Comparison of ENCODE assay signal across 14 mouse cellular contexts in genomic region chr3:30725514-30725913, GRCm38 (mm10). TPM values are rescaled to one million over a fixed set of nuclear protein-coding genes. Genes with fewer than 3 reads are reported as not detected.
DNase-seq lines count a peak whose midpoint lies in the region; ATAC-seq and TF ChIP-seq lines count a peak whose summit lies in the region.
"Had no signal": no experiment of that assay in that cellular context is flagged by ENCODE, and none has a peak within 500 bp of the region (broad histone marks: within the 10 kb centered on the region; RNA-seq: fewer than 3 reads in every experiment).

No protein-coding gene starts in this region.

- H3K27ac ChIP-seq in layer of hippocampus, adult 2 months, result no peak overlapping the region
- H3K27ac ChIP-seq: embryonic facial prominence, embryonic 13.5 days; macrophage had no signal

- peak; percentile 22 for DNase-seq in CD4-positive, CD25-positive, alpha-beta regulatory T cell, adult 2 months (ENCODE audit: low read depth, low spot score)
- no peak for DNase-seq in layer of hippocampus, adult 2 months (ENCODE audit: low spot score in 2 of 2)
- DNase-seq in layer of hippocampus, adult 18-20 months (ENCODE audit: low spot score in 2 of 2), result no peak
- DNase-seq in CD4-positive helper T cell, adult 2 months (ENCODE audit: low read depth, low spot score), result peak; percentile 4
- peak; percentile 6 for DNase-seq in c-Kit-positive CD71-positive TER-119-positive erythroid progenitor cells, embryonic 14.5 days (ENCODE audit: low spot score)
- no peak for DNase-seq in layer of hippocampus, postnatal 14 days (ENCODE audit: low spot score in 2 of 2)
- DNase-seq in cerebellum, adult 9-11 months, result no peak
- DNase-seq: forebrain, postnatal 0 days; heart, postnatal 10 days had no signal

- no peak for ATAC-seq in CD4-positive, CD25-positive, alpha-beta regulatory T cell, adult 4 months
- ATAC-seq: forebrain, postnatal 0 days had no signal

- no peak overlapping the region for H3K4me3 ChIP-seq in layer of hippocampus, adult 2 months
- H3K4me3 ChIP-seq: embryonic facial prominence, embryonic 13.5 days had no signal

- peak; percentile 45 for TF ChIP-seq CTCF in layer of hippocampus, adult 2 months (conservative IDR thresholded peaks at IDR 0.05)

RNA-seq across cellular contexts. Expression of gene Samd7, which starts 20.6 kb away (rescaled TPM):
- polyA plus RNA-seq in CD4-positive, CD25-positive, alpha-beta regulatory T cell, adult 4 months (2017; shearing (Covaris generic)), result not detected
- total RNA-seq in layer of hippocampus, adult 2 months (2021), result not detected
- total RNA-seq in layer of hippocampus, adult 18-20 months (2021), result not detected
- total RNA-seq in layer of hippocampus, postnatal 14 days (2021), result not detected
- total RNA-seq: heart, postnatal 10 days; left cerebral cortex, adult 18-20 months had no signal
- polyA plus RNA-seq: embryonic facial prominence, embryonic 13.5 days; macrophage; neural tube, embryonic 14.5 days had no signal

RNA-seq across cellular contexts. Expression of gene Lrrc31, which starts 25.9 kb away (rescaled TPM):
- under 1 TPM in 1 of 2 experiments, not detected in 1; 0.27 TPM for polyA plus RNA-seq in CD4-positive, CD25-positive, alpha-beta regulatory T cell, adult 4 months (2017; shearing (Covaris generic))
- not detected for total RNA-seq in layer of hippocampus, adult 2 months (2021)
- not detected for total RNA-seq in layer of hippocampus, adult 18-20 months (2021)
- not detected for total RNA-seq in layer of hippocampus, postnatal 14 days (2021)
- total RNA-seq: forebrain, postnatal 0 days; left cerebral cortex, adult 18-20 months had no signal
- polyA plus RNA-seq: embryonic facial prominence, embryonic 13.5 days; forebrain, postnatal 0 days; macrophage; neural tube, embryonic 14.5 days had no signal

Comparison
In these comparisons a context has a peak if more than half of its experiments do, and no peak if none do; other contexts are left out.
1. DNase-seq: peak in CD4-positive, CD25-positive, alpha-beta regulatory T cell, adult 2 months (single experiment), CD4-positive helper T cell, adult 2 months (single experiment) and c-Kit-positive CD71-positive TER-119-positive erythroid progenitor cells, embryonic 14.5 days (single experiment); none in layer of hippocampus, adult 2 months (0 of 2), layer of hippocampus, adult 18-20 months (0 of 2), layer of hippocampus, postnatal 14 days (0 of 2) and cerebellum, adult 9-11 months (single experiment).